Mouse (Mus musculus) lung, adult 2 months (tissue): ENCODE results near the gene Ficd.

Experiments used
- CTCF ChIP-seq: fragments of 200-500 bp; IDR thresholded peaks from 2 replicates; pipeline ENCODE4 v1.5.1; 2011; ENCODE audit warnings: mild to moderate bottlenecking, low read length, control low read depth; ENCODE audit not compliant: insufficient read depth
- POLR2A ChIP-seq: fragments of 200-500 bp; IDR thresholded peaks from 2 replicates; pipeline ENCODE4 v1.6.1; 2011; ENCODE audit warnings: low read depth, mild to moderate bottlenecking, control low read depth, low read length, borderline replicate concordance; ENCODE audit errors: extremely low read depth

DNA sequence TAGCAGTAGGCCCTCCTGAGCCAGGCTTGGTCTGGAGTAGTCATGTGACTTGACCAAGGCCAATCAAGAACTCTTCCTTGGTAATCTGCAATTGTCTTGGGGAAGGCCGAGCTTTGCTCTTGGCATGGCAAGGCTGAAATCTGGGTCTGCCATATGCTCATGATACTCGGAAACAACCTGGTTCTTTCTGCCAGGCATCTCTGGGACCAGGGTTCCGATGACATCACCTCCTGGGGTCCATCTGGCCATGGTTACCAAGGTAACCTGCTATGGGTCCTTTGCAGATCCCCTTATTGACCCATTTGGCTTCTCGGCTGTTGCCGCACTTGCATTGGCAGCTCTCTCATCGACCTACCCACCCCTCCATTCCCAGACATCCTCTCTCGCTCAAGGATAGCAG lies 7.6 kb upstream of the Ficd start:
- TF ChIP-seq POLR2A (no peak), CTCF (no peak)
